Mouse (Mus musculus): Measurements from ENCODE around the gene Gcgr. TPM values are rescaled to one million over a fixed set of nuclear protein-coding genes. Genes with fewer than 3 reads are reported as not detected.

Gcgr gene
- polyA plus RNA-seq, 1 experiment from 2014 or later: 0.59 TPM

DNA sequence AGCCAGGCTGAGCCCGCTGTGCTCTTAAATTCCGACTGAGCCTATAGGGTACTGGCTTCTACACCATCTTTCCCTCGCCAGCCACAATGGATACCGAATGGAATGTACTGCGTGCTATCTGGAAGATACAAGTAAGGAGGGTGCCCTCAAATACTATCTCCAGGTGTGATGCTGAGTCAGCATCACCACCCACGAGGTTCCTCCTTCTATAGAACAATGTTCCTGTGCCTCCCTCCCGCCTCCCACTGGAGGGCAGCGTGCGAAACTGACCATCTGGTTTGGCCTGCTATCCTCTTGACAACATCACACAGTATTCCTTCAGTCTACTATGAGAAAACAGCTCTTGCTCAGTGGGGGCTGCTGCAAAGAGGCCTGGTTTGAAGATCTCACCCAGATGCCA is 34.6 kb downstream of the Gcgr start:
- Histone ChIP-seq H3K36me3 (ENCODE audit: insufficient read depth) (peaks cover 97% of the 10 kb centered on the region), H3K9ac (no peak overlapping the region), H3K27me3 (ENCODE audit: insufficient read depth, low read length) (no peaks in the 10 kb centered on the region), H3K4me1 (ENCODE audit: insufficient read depth) (no peaks in the 10 kb centered on the region), H3K9me3 (ENCODE audit: low read depth, low read length) (no peaks in the 10 kb centered on the region), H3K27ac (ENCODE audit: low read depth) (no peak overlapping the region), H3K4me3 (ENCODE audit: low read depth, low read length) (no peak overlapping the region), H3K4me2 (no peak overlapping the region)
- TF ChIP-seq CTCF (IDR thresholded peaks at IDR 0.05; ENCODE audit: low read depth): peak; percentile 5; the same call in 1 of the 2 replicates
- DNase-seq: no peak
- no peak for ATAC-seq (ENCODE audit: insufficient read depth)
- WGBS: 81% methylated on average over 9 of the region's 9 CpGs

DNA sequence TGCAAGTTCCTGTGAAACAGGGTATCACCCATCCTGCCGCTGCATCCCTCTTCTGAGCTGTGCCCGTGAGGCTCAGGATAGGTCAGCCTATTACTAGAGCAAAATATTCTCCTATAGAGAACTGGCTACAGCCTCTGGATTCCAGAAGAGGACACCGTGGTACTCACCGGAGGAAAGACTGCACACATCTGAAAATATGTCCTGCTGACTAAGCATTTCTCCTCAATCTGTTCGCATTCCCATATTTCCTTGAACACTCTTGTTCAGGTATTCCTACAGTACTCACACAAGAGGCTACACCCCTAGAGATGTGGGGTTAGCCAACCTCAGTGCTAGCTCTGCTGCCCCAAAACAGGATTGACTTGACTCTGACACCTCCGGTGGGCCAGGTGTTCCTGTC is 37.8 kb downstream of the Gcgr start:
- Histone ChIP-seq H3K36me3 (ENCODE audit: insufficient read depth) (peaks cover 79% of the 10 kb centered on the region), H3K4me3 (ENCODE audit: low read depth, low read length) (no peak overlapping the region), H3K27me3 (ENCODE audit: insufficient read depth, low read length) (no peaks in the 10 kb centered on the region), H3K9me3 (ENCODE audit: low read depth, low read length) (no peaks in the 10 kb centered on the region), H3K4me2 (no peak overlapping the region), H3K27ac (ENCODE audit: low read depth) (no peak overlapping the region), H3K4me1 (ENCODE audit: insufficient read depth) (0 out of 2 replicates have a peak, but pooled peaks cover 8% of the 10 kb centered on the region), H3K9ac (peak overlapping the region; percentile 32; the same call in 1 of the 2 replicates)
- no peak for TF ChIP-seq CTCF (IDR thresholded peaks at IDR 0.05; ENCODE audit: low read depth)
- ATAC-seq (ENCODE audit: insufficient read depth) (no peak), DNase-seq (no peak)
- WGBS: 89% methylated on average over 6 of the region's 6 CpGs

DNA sequence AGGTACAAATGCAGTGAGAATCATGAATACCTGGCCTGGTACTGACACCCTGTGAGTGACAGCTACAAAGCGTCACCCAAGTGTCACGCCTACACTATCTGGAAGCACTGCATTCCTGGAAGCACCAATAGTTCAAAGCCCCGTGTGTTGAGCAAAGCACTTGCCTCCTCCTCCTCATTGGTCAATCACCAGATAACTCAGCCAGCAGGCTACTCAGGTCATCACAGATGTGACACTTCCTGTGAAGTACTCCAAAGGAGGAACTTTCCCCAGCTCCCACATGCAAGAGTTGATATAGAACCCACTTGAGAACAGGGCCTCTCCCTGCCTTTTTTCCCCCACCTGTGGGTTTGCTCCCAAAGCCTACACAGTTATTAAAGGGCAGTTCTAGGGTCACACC is 40.6 kb downstream of the Gcgr start:
- no peaks in the 10 kb centered on the region for H3K9me3 ChIP-seq (ENCODE audit: low read depth, low read length)
- peak overlapping the region; percentile 95 for H3K9ac ChIP-seq
- ATAC-seq (ENCODE audit: insufficient read depth): no peak
- no peaks in the 10 kb centered on the region for H3K27me3 ChIP-seq (ENCODE audit: insufficient read depth, low read length)
- peak overlapping the region; percentile 97 for H3K4me3 ChIP-seq (ENCODE audit: low read depth, low read length)
- 65% methylated on average over 3 of the region's 3 CpGs for WGBS
- no peak for DNase-seq
- H3K4me2 ChIP-seq: peak overlapping the region; percentile 90
- no peak for TF ChIP-seq CTCF (IDR thresholded peaks at IDR 0.05; ENCODE audit: low read depth)
- no peak overlapping the region for H3K27ac ChIP-seq (ENCODE audit: low read depth)
- H3K4me1 ChIP-seq (ENCODE audit: insufficient read depth): 0 out of 2 replicates have a peak, but pooled peaks cover 11% of the 10 kb centered on the region
- H3K36me3 ChIP-seq (ENCODE audit: insufficient read depth): peaks cover 51% of the 10 kb centered on the region

DNA sequence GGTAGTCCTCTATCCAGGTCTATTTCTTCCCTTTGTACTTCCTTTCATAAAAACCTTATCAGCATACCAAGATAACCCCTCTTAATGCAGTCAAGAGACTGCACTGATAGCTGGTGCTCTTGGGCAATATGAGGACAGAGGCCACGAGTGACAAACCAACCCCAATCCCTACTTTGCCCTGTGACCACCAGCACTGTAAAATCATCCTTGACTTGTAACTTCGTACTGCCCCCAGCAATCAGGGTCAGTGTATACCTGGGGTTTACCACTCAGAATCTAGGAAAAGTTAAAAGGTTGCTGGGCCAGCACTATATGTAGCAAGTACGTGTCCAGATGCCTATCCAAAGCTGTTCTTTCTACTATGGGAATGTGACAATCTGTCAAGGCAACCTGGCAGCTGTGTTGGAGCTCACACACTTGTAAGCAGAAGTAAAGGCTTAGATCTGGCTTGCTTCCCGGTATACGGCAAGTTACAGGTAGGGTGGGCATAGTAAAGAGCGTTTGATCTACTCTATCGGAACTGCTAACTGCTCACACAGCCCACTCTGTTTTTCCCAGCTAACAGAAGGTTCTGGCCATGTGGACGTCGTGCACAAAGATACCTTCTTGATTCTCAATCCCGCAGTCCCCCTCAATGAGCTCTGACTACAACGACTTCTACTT is 41.4 kb downstream of the Gcgr start:
- TF ChIP-seq CTCF (IDR thresholded peaks at IDR 0.05; ENCODE audit: low read depth): no peak
- H3K4me3 ChIP-seq (ENCODE audit: low read depth, low read length): peak overlapping the region; percentile 97
- WGBS: 8% methylated on average over 11 of the region's 11 CpGs
- 0 out of 2 replicates have a peak, but pooled peaks cover 11% of the 10 kb centered on the region for H3K4me1 ChIP-seq (ENCODE audit: insufficient read depth)
- no peaks in the 10 kb centered on the region for H3K27me3 ChIP-seq (ENCODE audit: insufficient read depth, low read length)
- peaks cover 46% of the 10 kb centered on the region for H3K36me3 ChIP-seq (ENCODE audit: insufficient read depth)
- H3K4me2 ChIP-seq: peak overlapping the region; percentile 90
- peak overlapping the region; percentile 96 for H3K27ac ChIP-seq (ENCODE audit: low read depth)
- peak overlapping the region; percentile 95 for H3K9ac ChIP-seq
- H3K9me3 ChIP-seq (ENCODE audit: low read depth, low read length): no peaks in the 10 kb centered on the region
- DNase-seq (no peak), ATAC-seq (ENCODE audit: insufficient read depth) (no peak)

DNA sequence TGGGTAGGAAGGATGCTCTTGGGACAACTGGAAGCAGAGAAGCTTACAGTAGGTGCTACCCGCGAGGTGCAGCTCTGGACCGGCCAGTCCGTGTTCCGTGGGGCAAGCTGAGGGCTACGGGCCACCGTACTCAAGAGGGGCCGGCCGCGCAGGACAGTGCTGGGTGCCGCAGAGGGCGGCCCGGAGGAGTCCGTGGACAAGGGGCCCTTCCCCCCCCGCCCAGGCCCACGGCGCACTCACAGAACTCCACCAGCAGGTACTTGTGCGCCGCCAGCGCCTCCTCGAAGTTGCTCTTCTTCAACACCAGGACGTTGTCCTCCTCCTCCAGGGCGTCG is 41.9 kb downstream of the Gcgr start:
- no peak for TF ChIP-seq CTCF (IDR thresholded peaks at IDR 0.05; ENCODE audit: low read depth)
- Histone ChIP-seq H3K4me3 (ENCODE audit: low read depth, low read length) (peak overlapping the region; percentile 97), H3K36me3 (ENCODE audit: insufficient read depth) (peaks cover 46% of the 10 kb centered on the region), H3K4me1 (ENCODE audit: insufficient read depth) (0 out of 2 replicates have a peak, but pooled peaks cover 11% of the 10 kb centered on the region), H3K4me2 (peak overlapping the region; percentile 90), H3K9me3 (ENCODE audit: low read depth, low read length) (no peaks in the 10 kb centered on the region), H3K9ac (peak overlapping the region; percentile 95), H3K27me3 (ENCODE audit: insufficient read depth, low read length) (no peaks in the 10 kb centered on the region), H3K27ac (ENCODE audit: low read depth) (peak overlapping the region; percentile 96)
- WGBS: under 1% methylated on average over 23 of the region's 24 CpGs
- DNase-seq (no peak), ATAC-seq (ENCODE audit: insufficient read depth) (peak; percentile 47)

DNA sequence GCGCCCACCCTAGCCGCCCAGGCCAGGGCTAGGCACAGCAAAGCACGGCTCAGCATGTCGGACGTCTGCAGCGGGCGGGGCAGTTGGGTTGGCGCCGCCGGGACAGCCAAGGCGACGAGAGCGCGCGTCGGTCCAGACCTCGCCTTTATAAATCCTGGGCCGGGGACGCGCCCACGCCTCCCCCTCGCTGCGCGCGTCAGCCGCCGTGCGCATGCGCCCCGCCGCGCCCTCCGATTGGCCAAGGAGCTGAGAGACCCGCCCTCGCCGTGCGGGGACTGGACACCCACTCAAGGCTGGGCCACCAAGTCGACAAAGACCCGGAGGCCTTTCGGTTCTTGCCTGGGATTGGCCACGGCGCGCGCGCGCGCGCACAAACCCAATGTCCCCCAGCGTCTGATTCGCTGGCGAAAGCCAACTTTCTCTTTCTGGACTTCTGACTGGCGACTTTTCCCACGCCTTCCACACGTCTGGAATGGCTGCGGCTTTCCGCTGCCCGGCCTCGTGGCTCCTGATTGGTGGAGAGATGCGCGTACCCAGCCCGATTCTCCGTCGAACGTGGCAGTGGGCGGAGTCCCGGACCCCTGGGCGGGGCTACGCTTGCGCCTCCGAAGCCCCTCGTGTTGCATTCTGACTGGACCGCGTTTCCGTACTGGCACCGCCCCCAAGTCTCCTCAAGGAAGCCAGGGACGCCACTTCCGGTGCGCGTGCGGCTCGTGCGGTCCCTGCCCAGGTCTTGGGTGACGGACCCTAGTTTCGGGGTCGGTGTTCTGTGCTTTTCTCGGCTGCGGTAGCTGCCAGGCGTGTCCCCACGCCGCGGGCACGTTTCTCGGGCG is 42.5 kb downstream of the Gcgr start, which contains the start of gene P4hb:
P4hb (minus strand) TSS at position 502 of the 833 bp plus-strand sequence.
- Histone ChIP-seq H3K27ac (ENCODE audit: low read depth) (peak within 1 kb of the TSS; percentile 96), H3K4me1 (ENCODE audit: insufficient read depth) (0 out of 2 replicates have a peak, but pooled peaks cover 11% of the 10 kb centered on the region), H3K9me3 (ENCODE audit: low read depth, low read length) (no peaks in the 10 kb centered on the region), H3K9ac (peak within 1 kb of the TSS; percentile 95), H3K4me2 (peak within 1 kb of the TSS; percentile 90), H3K36me3 (ENCODE audit: insufficient read depth) (peaks cover 46% of the 10 kb centered on the region), H3K27me3 (ENCODE audit: insufficient read depth, low read length) (no peaks in the 10 kb centered on the region), H3K4me3 (ENCODE audit: low read depth, low read length) (peak within 1 kb of the TSS; percentile 97)
- ATAC-seq (ENCODE audit: insufficient read depth) (peak; percentile 96), DNase-seq (peak; percentile 100)
- under 1% methylated on average over 93 of the region's 94 CpGs for WGBS
- no peak for TF ChIP-seq CTCF (IDR thresholded peaks at IDR 0.05; ENCODE audit: low read depth)

Data from lung, embryonic 14.5 days (tissue).